Mouse (Mus musculus) forebrain, embryonic 11.5 days (tissue): ENCODE data around the gene Mapk7. TPM values are rescaled to one million over a fixed set of nuclear protein-coding genes. Genes with fewer than 3 reads are reported as not detected.

ENCODE experiments used
- ATAC-seq: fragments of 200-750 bp; cut with Nextera tagmentation; replicated peaks from 2 replicates; pipeline ENCODE4 v1.8.0; 2017; ENCODE audit warnings: moderate TSS enrichment; ENCODE audit not compliant: low FRiP score
- DNase-seq: peaks from one replicate; pipeline ENCODE4 v3.0.0-alpha.2; 2017; ENCODE audit warnings: low spot score
- H3K27ac ChIP-seq: fragments of 300-500 bp; sonication (generic); 2 replicates; pipeline ENCODE4 v1.5.1; 2014; ENCODE audit warnings: low read depth, low read length
- H3K27me3 ChIP-seq: fragments of 300-500 bp; sonication (generic); 2 replicates; pipeline ENCODE4 v1.6.1; 2014; ENCODE audit warnings: mild to moderate bottlenecking, low read length, mixed read lengths; ENCODE audit not compliant: control insufficient read depth, insufficient read depth
- H3K36me3 ChIP-seq: fragments of 300-500 bp; sonication (generic); 2 replicates; pipeline ENCODE4 v1.6.1; 2014; ENCODE audit warnings: mild to moderate bottlenecking, low read length, moderate library complexity, mixed read lengths; ENCODE audit not compliant: control insufficient read depth, insufficient read depth
- H3K4me1 ChIP-seq: fragments of 300-500 bp; sonication (generic); replicated peaks from 2 replicates; pipeline ENCODE4 v1.6.1; 2014; ENCODE audit warnings: low read length, mixed read lengths; ENCODE audit not compliant: control insufficient read depth, insufficient read depth
- H3K4me2 ChIP-seq: fragments of 300-500 bp; sonication (generic); 2 replicates; pipeline ENCODE4 v1.6.1; 2014; ENCODE audit warnings: low read depth, mild to moderate bottlenecking, low read length, moderate library complexity, mixed read lengths; ENCODE audit not compliant: severe bottlenecking
- H3K4me3 ChIP-seq: fragments of 300-500 bp; sonication (generic); 2 replicates; pipeline ENCODE4 v1.5.1; 2014; ENCODE audit warnings: low read depth, low read length
- H3K9ac ChIP-seq: fragments of 300-500 bp; sonication (generic); 2 replicates; pipeline ENCODE4 v1.6.1; 2014; ENCODE audit warnings: low read length
- H3K9me3 ChIP-seq: fragments of 300-500 bp; sonication (generic); 2 replicates; pipeline ENCODE4 v1.6.1; 2016; ENCODE audit warnings: low read length, mixed read lengths; ENCODE audit not compliant: control insufficient read depth
- WGBS: fragments of 180-500 bp; shearing (Covaris S2); extraction: QIAGEN DNeasy Blood & Tissue Kit; methylation state at CpG from one replicate; pipeline ENCODE4 v1.1.7; 2014; 5-methylcytosine and 5-hydroxymethylcytosine counted together
- polyA plus RNA-seq: library from polyadenylated mRNA; unstranded; fragments of >200 nt; fragmentation: Nextera tagmentation; extraction: Ambion mirVana; gene quantifications from 2 replicates; pipeline ENCODE4 v1.2.1, GENCODE M21; 2014

The Mapk7 gene
- polyA plus RNA-seq, 1 experiment from 2014 or later = 80.1 TPM

DNA sequence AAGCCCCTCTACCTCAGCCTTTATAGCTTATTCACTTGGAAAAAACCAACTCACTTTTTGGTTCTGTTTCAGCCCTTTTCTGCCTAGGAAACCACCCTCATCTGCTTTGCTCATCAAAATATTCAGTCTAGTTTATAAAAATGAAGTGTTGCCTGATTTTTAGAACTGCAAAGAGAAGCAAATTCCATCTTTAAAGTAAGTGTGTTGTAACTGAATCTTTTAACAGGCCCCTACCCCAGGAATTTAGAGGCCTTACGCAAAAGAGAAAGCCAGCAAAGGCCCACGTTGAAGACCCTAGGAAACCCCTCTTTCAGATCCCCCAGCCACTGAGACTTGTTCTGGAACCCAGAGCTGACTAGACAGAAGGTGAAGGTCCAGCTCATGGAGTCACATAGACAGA lies 30.1 kb downstream of the Mapk7 start:
- Histone ChIP-seq H3K9ac (no peak overlapping the region), H3K4me1 (no peaks in the 10 kb centered on the region), H3K27me3 (no peaks in the 10 kb centered on the region), H3K27ac (no peak overlapping the region), H3K4me3 (no peak overlapping the region), H3K9me3 (no peaks in the 10 kb centered on the region), H3K4me2 (no peak overlapping the region), H3K36me3 (no peaks in the 10 kb centered on the region)
- ATAC-seq (no peak), DNase-seq (no peak)
- WGBS = 75% methylated on average over 2 of the region's 2 CpGs

DNA sequence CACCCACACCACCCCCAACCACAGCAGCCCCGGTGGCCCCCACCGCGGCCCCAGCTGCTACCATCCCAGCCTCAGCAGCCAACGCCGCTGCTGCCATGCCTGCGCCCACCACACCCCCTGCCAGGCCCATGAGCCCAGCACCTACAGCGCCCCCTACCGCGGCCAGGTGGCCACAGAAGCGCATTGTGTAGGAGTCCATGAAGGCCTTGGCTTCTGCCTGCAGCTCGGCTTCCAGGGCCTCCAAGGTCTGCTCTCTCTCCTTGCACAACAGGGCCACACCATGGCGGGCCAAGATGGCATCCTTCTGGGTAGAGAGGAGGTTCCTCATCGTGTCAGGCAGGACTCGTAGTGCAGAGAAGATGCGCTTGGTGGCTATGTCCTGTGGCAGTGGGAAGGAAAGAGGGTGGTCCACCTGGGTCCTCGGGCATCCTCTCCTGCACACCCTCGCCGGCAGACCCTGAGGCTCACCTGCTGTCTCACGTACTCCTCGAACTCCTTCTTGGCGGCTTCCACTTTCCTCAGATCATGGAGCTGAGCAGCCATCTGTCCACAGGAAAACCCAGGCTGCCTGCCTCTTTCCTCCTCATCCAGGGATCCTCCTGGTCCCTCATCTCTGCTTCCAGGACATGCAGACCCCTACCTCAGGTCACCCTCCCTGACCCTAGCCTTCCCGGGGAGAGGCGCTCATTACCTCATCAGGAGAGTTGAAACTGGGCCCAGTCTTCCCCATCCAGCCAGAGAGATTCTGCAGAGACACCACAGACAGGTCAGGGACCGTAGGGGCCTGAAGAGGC lies 44.5 kb downstream of the Mapk7 start:
- Histone ChIP-seq H3K36me3 (no peaks in the 10 kb centered on the region), H3K27ac (no peak overlapping the region), H3K4me3 (no peak overlapping the region), H3K9ac (no peak overlapping the region), H3K4me1 (peaks cover 11% of the 10 kb centered on the region; the same call in 1 of the 2 replicates), H3K9me3 (no peaks in the 10 kb centered on the region), H3K4me2 (no peak overlapping the region), H3K27me3 (no peaks in the 10 kb centered on the region)
- no peak for ATAC-seq
- DNase-seq = no peak
- 77% methylated on average over 24 of the region's 24 CpGs for WGBS

DNA sequence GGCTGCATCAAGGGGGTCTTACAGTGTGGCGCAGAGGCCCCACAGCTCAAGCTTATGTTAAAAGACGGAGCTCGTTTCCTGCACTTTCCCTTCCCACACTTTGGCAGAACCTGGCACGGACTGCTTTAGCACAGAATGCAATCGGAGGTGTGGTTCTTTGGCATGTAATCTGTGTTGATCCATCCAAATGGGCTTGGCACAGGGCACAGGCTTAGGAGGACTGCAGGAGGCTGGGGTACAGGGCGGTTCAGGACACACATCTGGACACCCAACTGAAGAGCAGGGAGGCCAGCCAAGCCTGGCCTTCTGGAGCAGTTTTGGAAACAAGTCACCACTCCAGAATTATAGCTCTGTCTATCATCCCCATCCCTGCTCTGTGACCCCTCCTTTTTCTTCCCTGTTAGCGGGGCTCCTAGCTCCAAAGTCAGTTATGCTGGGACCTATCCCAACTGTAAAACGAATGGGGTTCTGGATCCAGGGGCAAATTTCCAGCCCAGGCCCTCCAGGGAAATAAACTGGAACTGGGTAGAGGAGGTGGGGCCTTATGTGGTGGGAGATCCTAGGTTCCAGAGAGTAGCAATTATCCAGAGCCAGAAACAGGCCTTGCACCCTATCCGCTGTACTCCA lies 45.5 kb downstream of the Mapk7 start:
- WGBS = 84% methylated on average over 9 of the region's 9 CpGs
- ATAC-seq = no peak
- H3K27ac ChIP-seq = no peak overlapping the region
- H3K9me3 ChIP-seq = no peaks in the 10 kb centered on the region
- DNase-seq = no peak
- H3K4me3 ChIP-seq = no peak overlapping the region
- no peaks in the 10 kb centered on the region for H3K27me3 ChIP-seq
- H3K4me2 ChIP-seq = no peak overlapping the region
- H3K4me1 ChIP-seq = peaks cover 7% of the 10 kb centered on the region; the same call in 1 of the 2 replicates
- no peak overlapping the region for H3K9ac ChIP-seq
- H3K36me3 ChIP-seq = no peaks in the 10 kb centered on the region

DNA sequence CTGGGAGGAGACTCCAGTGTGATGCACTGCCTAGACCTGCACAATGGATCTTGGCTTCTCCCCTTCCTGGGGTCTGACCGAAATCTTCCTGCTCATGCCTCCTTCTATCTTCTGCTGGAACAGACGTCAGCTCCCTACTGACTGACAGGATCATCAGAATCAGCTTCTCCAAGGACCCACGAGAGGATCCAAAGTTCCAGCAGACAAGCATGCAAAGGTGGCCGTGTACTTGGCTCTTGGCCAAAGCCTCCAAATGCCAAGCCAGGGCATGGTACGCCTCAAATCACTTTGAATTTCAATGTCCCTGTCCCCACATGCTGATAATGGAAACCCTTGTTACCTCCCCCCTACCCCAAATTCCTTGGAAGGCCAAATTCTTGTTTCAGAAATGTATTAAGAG lies 46.2 kb downstream of the Mapk7 start:
- 66% methylated on average over 5 of the region's 5 CpGs for WGBS
- 0 out of 2 replicates have a peak, but pooled peaks cover 3% of the 10 kb centered on the region for H3K4me1 ChIP-seq
- H3K4me2 ChIP-seq = no peak overlapping the region
- H3K9me3 ChIP-seq = no peaks in the 10 kb centered on the region
- no peak for DNase-seq
- H3K4me3 ChIP-seq = no peak overlapping the region
- ATAC-seq = no peak
- H3K27ac ChIP-seq = no peak overlapping the region
- no peaks in the 10 kb centered on the region for H3K27me3 ChIP-seq
- H3K9ac ChIP-seq = no peak overlapping the region
- H3K36me3 ChIP-seq = no peaks in the 10 kb centered on the region

DNA sequence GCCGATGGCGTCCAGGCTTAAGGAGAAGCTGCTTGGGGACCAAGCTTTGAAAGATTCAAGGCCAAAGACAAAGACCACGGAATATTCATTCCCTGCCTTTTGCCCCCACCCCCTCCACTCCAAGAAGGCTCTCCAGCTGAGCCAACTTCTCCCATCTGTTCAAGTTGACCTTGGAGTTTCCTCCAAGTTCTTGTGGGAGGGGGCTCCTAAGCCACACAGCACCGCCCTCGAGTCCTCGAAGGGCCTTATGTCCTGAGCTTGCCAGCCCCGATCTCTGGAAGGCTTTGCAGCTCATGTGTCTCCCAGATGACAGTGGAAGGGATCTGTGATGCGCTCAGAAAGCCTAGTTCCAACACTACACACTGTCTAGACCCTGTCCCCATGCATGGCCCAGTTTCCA lies 46.9 kb downstream of the Mapk7 start:
- Histone ChIP-seq H3K9ac (no peak overlapping the region), H3K4me1 (0 out of 2 replicates have a peak, but pooled peaks cover 3% of the 10 kb centered on the region), H3K4me3 (no peak overlapping the region), H3K27ac (no peak overlapping the region), H3K9me3 (no peaks in the 10 kb centered on the region), H3K27me3 (no peaks in the 10 kb centered on the region), H3K36me3 (no peaks in the 10 kb centered on the region), H3K4me2 (no peak overlapping the region)
- DNase-seq = no peak
- no peak for ATAC-seq
- 93% methylated on average over 8 of the region's 8 CpGs for WGBS

DNA sequence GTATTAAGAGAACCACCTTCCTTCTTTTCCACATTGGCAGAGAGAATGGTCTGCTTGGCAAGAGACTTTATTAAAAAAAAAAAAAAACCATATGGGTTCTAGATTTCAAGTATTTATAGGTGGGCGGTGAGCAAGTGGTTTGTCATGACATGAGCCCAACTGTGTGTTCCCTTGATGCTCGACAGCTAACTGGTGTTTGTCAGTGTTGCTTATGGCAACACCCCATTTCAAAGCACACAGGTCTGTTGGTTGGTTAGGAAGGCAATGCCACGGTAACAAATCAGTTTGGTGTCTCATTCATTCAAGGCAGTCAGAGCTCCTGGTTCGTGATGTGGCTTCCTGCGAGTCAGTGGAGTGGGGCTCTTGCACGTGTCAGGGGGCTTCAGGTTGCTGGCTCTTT lies 50.4 kb downstream of the Mapk7 start:
- Histone ChIP-seq H3K4me1 (0 out of 2 replicates have a peak, but pooled peaks cover 3% of the 10 kb centered on the region), H3K27ac (no peak overlapping the region), H3K9me3 (no peaks in the 10 kb centered on the region), H3K9ac (no peak overlapping the region), H3K36me3 (no peaks in the 10 kb centered on the region), H3K4me2 (no peak overlapping the region), H3K27me3 (no peaks in the 10 kb centered on the region), H3K4me3 (no peak overlapping the region)
- DNase-seq (no peak), ATAC-seq (no peak)
- 87% methylated on average over 6 of the region's 6 CpGs for WGBS

DNA sequence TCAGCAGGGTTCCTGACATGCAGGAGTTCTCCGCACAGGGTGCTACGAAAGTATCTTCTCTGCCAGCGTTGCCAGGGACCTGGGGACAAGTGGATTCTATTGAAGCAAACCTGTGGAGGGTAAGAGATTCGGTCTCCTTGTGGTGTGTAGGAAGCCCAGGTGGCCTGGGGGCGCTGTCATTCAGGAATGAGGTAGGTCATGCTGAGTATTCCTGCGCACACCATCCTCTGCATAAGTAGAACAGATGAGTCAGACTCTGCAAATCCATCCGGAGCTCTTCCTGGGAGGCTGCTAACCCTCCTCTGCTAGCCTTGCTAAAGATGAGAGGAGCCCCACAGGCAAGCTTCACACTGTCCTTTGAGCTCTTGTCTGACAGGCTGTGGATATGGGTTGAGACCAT lies 52.5 kb downstream of the Mapk7 start:
- Histone ChIP-seq H3K9me3 (no peaks in the 10 kb centered on the region), H3K4me3 (no peak overlapping the region), H3K9ac (no peak overlapping the region), H3K27ac (no peak overlapping the region), H3K27me3 (no peaks in the 10 kb centered on the region), H3K4me1 (no peaks in the 10 kb centered on the region), H3K4me2 (no peak overlapping the region), H3K36me3 (no peaks in the 10 kb centered on the region)
- WGBS = 82% methylated on average over 7 of the region's 7 CpGs
- DNase-seq = no peak
- ATAC-seq = no peak

DNA sequence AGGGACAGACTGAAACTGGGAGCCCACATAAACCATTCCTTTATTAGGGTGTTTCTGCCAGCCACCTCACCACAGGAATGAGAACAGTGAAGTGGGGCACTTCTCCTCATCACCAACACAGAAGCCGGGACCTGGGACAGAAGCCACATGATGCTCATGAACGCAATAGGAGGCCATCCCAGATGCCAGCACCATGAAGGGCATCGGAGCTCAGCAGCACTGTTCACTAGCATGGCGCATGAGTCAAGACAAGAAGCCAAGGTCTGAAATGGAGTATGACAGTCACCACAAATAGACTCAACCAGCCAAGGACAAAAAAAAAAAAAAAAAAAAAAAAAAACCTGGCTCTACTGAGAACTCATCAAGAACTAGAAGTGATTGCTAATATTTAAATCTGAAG lies 53.8 kb downstream of the Mapk7 start:
- DNase-seq (no peak), ATAC-seq (no peak)
- Histone ChIP-seq H3K4me3 (no peak overlapping the region), H3K36me3 (no peaks in the 10 kb centered on the region), H3K9me3 (no peaks in the 10 kb centered on the region), H3K27me3 (no peaks in the 10 kb centered on the region), H3K4me1 (no peaks in the 10 kb centered on the region), H3K9ac (no peak overlapping the region), H3K4me2 (no peak overlapping the region), H3K27ac (no peak overlapping the region)
- WGBS = 97% methylated on average over 4 of the region's 4 CpGs

DNA sequence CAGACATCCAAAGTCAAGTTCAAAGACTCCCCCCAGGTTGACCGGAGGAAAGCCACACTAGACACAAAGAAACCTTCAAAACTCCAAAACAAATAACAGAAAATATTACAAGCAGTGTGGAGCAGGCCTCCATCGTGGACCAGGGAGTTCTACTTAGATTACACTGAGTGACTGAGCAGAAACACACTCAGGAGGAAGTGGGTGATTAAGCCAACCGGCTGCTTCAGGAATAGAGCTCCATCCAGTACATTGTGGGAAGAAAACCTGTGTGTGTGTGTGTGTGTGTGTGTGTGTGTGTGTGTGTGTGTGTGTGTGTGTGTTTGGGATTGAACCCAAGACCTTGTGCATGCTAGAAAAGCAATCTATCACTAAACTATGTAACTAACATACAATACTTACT lies 55.0 kb downstream of the Mapk7 start:
- WGBS = 74% methylated on average over 3 of the region's 3 CpGs

More for the DNA sequence above, 55.0 kb downstream of the Mapk7 start:
- H3K9ac ChIP-seq = no peak overlapping the region
- DNase-seq (no peak), ATAC-seq (no peak)
- H3K27me3 ChIP-seq = no peaks in the 10 kb centered on the region
- H3K27ac ChIP-seq = no peak overlapping the region
- H3K4me2 ChIP-seq = no peak overlapping the region
- no peak overlapping the region for H3K4me3 ChIP-seq
- no peaks in the 10 kb centered on the region for H3K4me1 ChIP-seq
- H3K36me3 ChIP-seq = no peaks in the 10 kb centered on the region
- no peaks in the 10 kb centered on the region for H3K9me3 ChIP-seq
